Mouse (Mus musculus): Measurements from ENCODE around the gene Olfr632. TPM values are rescaled to one million over a fixed set of nuclear protein-coding genes. Genes with fewer than 3 reads are reported as not detected.

Olfr632 gene
- polyA plus RNA-seq, 1 experiment from 2014 or later: not detected

Other genes starting within 250 kb of the Olfr632 start
- not detected in 2 replicates for gene Olfr243, start 219.7 kb upstream of the Olfr632 start, polyA plus RNA-seq (2016; fragmentation: Nextera tagmentation; extraction: Ambion mirVana)
- not detected in 2 replicates for gene Olfr628, start 204.0 kb upstream of the Olfr632 start, polyA plus RNA-seq (2016; fragmentation: Nextera tagmentation; extraction: Ambion mirVana)
- not detected in 2 replicates for gene Olfr629, start 189.4 kb upstream of the Olfr632 start, polyA plus RNA-seq (2016; fragmentation: Nextera tagmentation; extraction: Ambion mirVana)
- not detected in 2 replicates for gene Olfr630, start 177.0 kb upstream of the Olfr632 start, polyA plus RNA-seq (2016; fragmentation: Nextera tagmentation; extraction: Ambion mirVana)
- not detected in 2 replicates for gene Olfr69, start 162.8 kb upstream of the Olfr632 start, polyA plus RNA-seq (2016; fragmentation: Nextera tagmentation; extraction: Ambion mirVana)
- gene Olfr68, start 154.6 kb upstream of the Olfr632 start, polyA plus RNA-seq (2016; fragmentation: Nextera tagmentation; extraction: Ambion mirVana): not detected in 2 replicates
- gene Olfr67, start 142.5 kb upstream of the Olfr632 start, polyA plus RNA-seq (2016; fragmentation: Nextera tagmentation; extraction: Ambion mirVana): not detected in 2 replicates
- 599 and 788 TPM in 2 replicates for gene Hbb-bt, start 120.4 kb upstream of the Olfr632 start, polyA plus RNA-seq (2016; fragmentation: Nextera tagmentation; extraction: Ambion mirVana)
- gene Hbb-bs, start 106.3 kb upstream of the Olfr632 start, polyA plus RNA-seq (2016; fragmentation: Nextera tagmentation; extraction: Ambion mirVana): 465 and 620 TPM in 2 replicates
- gene Hbb-bh2, start 93.8 kb upstream of the Olfr632 start, polyA plus RNA-seq (2016; fragmentation: Nextera tagmentation; extraction: Ambion mirVana): 0.50 TPM in 1 of 2 replicates, not detected in the other
- gene Hbb-bh1, start 91.2 kb upstream of the Olfr632 start, polyA plus RNA-seq (2016; fragmentation: Nextera tagmentation; extraction: Ambion mirVana): 427 and 624 TPM in 2 replicates
- gene Hbb-y, start 81.1 kb upstream of the Olfr632 start, polyA plus RNA-seq (2016; fragmentation: Nextera tagmentation; extraction: Ambion mirVana): 6,398 and 8,559 TPM in 2 replicates
- not detected in 2 replicates for gene Olfr66, start 48.1 kb upstream of the Olfr632 start, polyA plus RNA-seq (2016; fragmentation: Nextera tagmentation; extraction: Ambion mirVana)
- not detected in 2 replicates for gene Olfr64, start 39.9 kb upstream of the Olfr632 start, polyA plus RNA-seq (2016; fragmentation: Nextera tagmentation; extraction: Ambion mirVana)
- not detected in 2 replicates for gene Olfr65, start 30.9 kb upstream of the Olfr632 start, polyA plus RNA-seq (2016; fragmentation: Nextera tagmentation; extraction: Ambion mirVana)
- not detected in 2 replicates for gene Olfr631, start 5.5 kb upstream of the Olfr632 start, polyA plus RNA-seq (2016; fragmentation: Nextera tagmentation; extraction: Ambion mirVana)
- not detected in 2 replicates for gene Olfr633, start 10.1 kb downstream of the Olfr632 start, polyA plus RNA-seq (2016; fragmentation: Nextera tagmentation; extraction: Ambion mirVana)
- gene Olfr635, start 36.8 kb downstream of the Olfr632 start, polyA plus RNA-seq (2016; fragmentation: Nextera tagmentation; extraction: Ambion mirVana): not detected in 2 replicates
- not detected in 2 replicates for gene Olfr638, start 64.4 kb downstream of the Olfr632 start, polyA plus RNA-seq (2016; fragmentation: Nextera tagmentation; extraction: Ambion mirVana)
- gene Olfr639, start 83.0 kb downstream of the Olfr632 start, polyA plus RNA-seq (2016; fragmentation: Nextera tagmentation; extraction: Ambion mirVana): 0.04 TPM in 1 of 2 replicates, not detected in the other
- gene Olfr640, start 91.2 kb downstream of the Olfr632 start, polyA plus RNA-seq (2016; fragmentation: Nextera tagmentation; extraction: Ambion mirVana): not detected in 2 replicates
- gene Olfr641, start 101.1 kb downstream of the Olfr632 start, polyA plus RNA-seq (2016; fragmentation: Nextera tagmentation; extraction: Ambion mirVana): not detected in 2 replicates
- gene Olfr642, start 118.3 kb downstream of the Olfr632 start, polyA plus RNA-seq (2016; fragmentation: Nextera tagmentation; extraction: Ambion mirVana): not detected in 2 replicates
- gene 4930516K23Rik, start 127.1 kb downstream of the Olfr632 start, polyA plus RNA-seq (2016; fragmentation: Nextera tagmentation; extraction: Ambion mirVana): not detected in 2 replicates
- gene Olfr644, start 137.5 kb downstream of the Olfr632 start, polyA plus RNA-seq (2016; fragmentation: Nextera tagmentation; extraction: Ambion mirVana): not detected in 2 replicates
- gene Olfr645, start 151.1 kb downstream of the Olfr632 start, polyA plus RNA-seq (2016; fragmentation: Nextera tagmentation; extraction: Ambion mirVana): not detected in 2 replicates
- not detected in 2 replicates for gene Olfr646, start 170.5 kb downstream of the Olfr632 start, polyA plus RNA-seq (2016; fragmentation: Nextera tagmentation; extraction: Ambion mirVana)
- gene Ubqln5, start 195.5 kb downstream of the Olfr632 start, polyA plus RNA-seq (2016; fragmentation: Nextera tagmentation; extraction: Ambion mirVana): not detected in 2 replicates
- gene Olfr643, start 203.1 kb downstream of the Olfr632 start, polyA plus RNA-seq (2016; fragmentation: Nextera tagmentation; extraction: Ambion mirVana): not detected in 2 replicates
- gene Ubqln3, start 208.9 kb downstream of the Olfr632 start, polyA plus RNA-seq (2016; fragmentation: Nextera tagmentation; extraction: Ambion mirVana): not detected in 2 replicates
- gene Ubqlnl, start 216.2 kb downstream of the Olfr632 start, polyA plus RNA-seq (2016; fragmentation: Nextera tagmentation; extraction: Ambion mirVana): not detected in 2 replicates
- not detected in 2 replicates for gene Olfm5, start 230.5 kb downstream of the Olfr632 start, polyA plus RNA-seq (2016; fragmentation: Nextera tagmentation; extraction: Ambion mirVana)
- gene Olfr648, start 249.0 kb downstream of the Olfr632 start, polyA plus RNA-seq (2016; fragmentation: Nextera tagmentation; extraction: Ambion mirVana): 0.41 and 0.51 TPM in 2 replicates